Mouse (Mus musculus) heart, adult 8-10 months (tissue): ENCODE results near the gene Zfp182. TPM values are rescaled to one million over a fixed set of nuclear protein-coding genes. Genes with fewer than 3 reads are reported as not detected.

Source experiments
- DNase-seq: peaks from one replicate; pipeline ENCODE4 v3.0.0; 2022; ENCODE audit warnings: low spot score
- total RNA-seq, 4 experiments: library from RNA; stranded (reverse); gene quantifications; 2 replicates each; pipeline ENCODE4 v1.2.4; 2022

Zfp182 gene
- 1 to 10 TPM; 2.0 to 3.6 (median 3.2) TPM for total RNA-seq

DNA sequence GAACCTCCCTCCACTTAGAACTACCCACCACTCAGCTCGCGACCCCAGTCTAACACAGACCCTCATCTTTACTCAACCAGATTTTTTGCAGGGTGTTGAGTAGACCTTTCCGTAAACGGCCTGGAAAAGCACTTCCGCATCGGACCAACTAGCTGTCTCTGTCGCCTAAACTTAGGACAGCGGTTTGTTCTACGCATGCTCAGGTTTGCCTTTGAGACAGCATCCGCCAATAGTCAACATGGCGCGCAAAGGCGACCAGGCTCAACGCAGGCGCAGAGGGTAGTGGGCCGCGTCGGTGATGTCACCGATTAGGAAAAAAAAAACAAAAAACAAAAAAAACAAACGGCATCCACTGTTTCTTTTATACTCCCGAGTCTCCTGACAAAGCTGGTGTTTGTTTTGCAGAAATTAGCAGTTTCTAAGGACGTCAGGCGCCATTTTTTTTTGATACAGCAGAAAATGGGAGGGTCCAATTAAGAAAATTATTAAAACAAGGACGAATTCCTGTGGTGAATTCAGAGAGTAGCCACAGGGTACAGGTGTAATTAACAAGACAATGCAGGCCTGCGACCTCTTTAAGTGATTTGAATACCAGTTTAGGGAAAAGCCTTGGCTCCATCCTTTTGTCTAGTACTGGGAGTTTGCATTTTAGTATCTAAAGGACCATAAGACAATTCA lies at the start of gene Zfp182:
TSS of gene Zfp182 (minus strand) at position 451 of the 678 bp plus-strand sequence.
- peak; percentile 82 for DNase-seq

DNA sequence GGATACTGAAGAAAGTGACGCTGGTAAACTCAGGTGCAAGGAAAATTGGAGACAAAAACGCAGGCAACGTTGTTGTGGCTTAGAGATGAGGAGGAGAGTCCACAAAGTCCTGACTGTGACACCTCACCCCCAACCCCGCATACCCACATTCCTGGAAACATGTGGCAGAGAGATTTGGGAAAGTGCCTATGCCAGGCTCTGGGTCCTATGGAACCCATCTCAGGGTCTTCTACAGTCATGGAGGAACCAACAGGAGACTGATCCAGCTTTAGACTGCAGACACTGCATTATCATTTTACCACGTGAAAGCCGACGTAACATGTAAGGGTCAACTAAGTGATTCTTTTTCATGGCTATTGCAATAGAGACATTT lies 27.7 kb upstream of the Zfp182 start:
- no peak for DNase-seq

DNA sequence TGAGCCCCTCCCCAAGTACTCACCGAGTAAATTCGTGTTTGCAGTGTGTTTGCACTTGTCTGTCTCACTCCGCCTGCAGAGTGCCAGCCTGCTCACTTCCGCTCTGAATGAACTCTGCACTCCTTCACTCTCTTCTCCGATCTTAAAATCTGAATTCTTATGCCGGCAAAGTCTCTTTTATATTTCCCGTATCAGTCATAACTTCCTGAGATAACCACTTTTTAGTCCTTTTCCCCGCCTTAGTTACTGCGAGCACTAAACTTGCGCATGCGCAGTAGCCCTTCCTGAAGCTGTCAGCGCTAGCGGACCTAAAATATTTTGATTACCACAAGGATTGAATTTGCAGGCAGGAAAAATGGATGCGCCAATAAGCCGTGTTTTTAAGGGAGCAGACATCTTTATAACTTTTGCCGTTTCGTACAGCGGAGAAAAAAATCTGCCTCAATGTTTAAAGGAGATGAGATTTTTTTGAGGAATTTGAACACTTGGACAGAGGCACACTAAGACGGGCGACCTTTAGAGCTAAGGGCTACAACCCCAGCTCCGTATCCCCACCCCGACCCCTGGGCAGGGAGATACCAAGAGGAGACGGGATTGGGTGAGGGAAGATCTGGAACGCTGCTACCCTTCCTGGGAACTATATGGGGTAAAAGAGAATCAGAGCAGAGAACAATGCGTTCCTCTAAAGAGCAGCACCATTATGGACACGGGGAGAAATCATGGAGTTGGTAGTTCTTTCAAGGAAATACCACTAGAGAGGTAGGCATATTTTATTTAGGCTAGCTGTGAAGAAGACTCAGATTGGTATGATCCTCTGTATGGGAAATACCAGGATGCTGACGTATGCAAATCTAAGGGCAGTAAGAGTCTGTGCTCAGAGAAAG lies 27.1 kb upstream of the Zfp182 start, which contains the start of gene Zfp300:
TSS of gene Zfp300 (minus strand) at position 545 of the 884 bp plus-strand sequence.
- DNase-seq, result peak; percentile 61

DNA sequence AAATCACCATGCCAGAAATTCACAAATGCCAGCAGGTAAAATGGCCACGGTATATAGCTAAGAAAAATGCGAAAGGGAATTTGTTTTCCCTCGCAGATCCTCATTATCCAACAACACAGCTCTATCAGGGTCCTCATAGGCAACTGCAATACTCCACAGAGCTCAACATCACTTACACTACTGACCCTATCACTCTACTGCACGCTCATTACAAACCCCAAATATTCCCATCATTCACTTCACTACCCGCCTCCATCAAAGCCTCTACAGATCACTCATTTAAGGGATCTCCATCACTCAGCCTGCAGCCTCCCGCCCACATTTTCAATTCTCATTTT lies 26.5 kb upstream of the Zfp182 start:
- DNase-seq, result no peak

DNA sequence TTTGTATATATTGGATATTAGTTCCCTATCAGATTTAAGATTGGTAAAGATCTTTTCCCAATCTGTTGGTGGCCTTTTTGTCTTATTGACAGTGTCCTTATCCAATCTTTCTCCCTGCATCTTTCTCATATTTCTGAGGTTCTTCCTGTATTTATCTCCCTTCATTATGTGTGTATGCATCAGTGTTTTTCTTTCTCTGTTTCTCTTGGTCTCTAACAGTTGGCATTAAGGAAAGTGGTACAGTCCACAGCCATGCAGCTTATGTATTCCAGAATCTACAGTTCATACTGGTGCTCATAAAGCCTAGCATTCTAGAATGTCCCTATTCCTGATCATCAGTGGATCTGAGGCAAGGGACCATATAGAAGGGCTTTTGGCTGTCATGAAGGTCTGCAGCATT lies 6.0 kb upstream of the Zfp182 start, which contains the start of gene Spaca5:
TSS of gene Spaca5 (plus strand) at position 301 of the 400 bp plus-strand sequence.
- DNase-seq, result no peak

DNA sequence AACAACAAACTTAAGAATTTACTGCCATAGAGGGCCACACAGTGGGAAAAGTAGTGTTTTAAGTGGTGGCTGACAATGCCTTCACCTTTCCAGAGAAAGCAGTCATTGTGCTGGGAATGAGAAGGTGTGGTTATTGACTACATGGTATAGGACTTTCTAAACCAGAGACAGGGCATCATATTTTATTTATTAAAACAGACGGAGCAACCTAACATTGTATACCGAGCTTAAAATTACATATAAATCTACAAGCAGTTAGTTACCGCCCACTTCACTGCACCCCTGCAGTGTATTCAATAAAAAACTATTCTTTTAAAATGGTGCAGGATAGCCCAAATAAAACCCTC lies 401 bp upstream of the Zfp182 start:
- no peak for DNase-seq

DNA sequence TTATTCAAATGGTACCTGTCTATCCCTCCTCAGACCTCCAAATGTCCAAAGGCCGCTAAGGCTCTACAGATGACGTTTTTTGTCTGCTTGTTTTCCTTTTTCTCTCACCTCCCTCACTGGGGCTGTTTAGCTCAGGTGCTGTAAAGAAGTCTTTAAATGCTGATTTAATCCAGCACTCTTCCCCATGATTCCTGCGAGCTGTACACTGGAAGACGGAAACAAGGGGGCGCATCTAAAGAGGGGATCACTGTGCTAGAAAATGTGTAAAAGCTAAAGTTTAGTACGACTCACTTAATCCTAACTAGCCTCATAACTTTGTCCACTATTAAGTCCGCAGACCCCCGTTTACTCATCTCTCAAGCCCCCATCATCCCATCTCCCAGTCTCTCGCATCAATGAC lies 656 bp downstream of the Zfp182 start:
- DNase-seq, result no peak

DNA sequence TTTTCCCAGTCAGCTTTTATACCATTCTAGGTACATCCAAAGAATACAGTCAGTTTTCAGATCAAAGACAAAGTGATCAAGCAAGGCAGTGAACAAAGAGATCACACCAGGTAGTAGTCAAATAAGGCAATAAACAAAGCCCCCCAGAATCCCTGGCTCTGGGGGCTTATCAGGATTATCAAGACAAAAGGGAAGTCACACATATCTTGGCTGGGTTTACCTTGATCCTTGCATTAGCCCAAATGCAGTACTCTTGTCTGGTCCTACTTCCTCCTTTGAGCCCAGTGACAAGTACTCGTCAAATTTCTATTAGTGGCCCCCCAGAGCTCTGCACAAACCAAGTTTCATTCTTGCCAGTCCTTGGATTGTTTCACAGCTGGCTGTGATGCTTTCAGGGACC lies 81.2 kb downstream of the Zfp182 start:
- DNase-seq, result no peak

Other genes starting within 250 kb of the Zfp182 start
- 1 to 10 TPM; 2.0 to 3.5 (median 2.3) TPM for gene Timp1, start 192.2 kb downstream of the Zfp182 start, total RNA-seq
- under 1 TPM; 0.19 to 0.28 (median 0.22) TPM for gene Syn1, start 141.3 kb downstream of the Zfp182 start, total RNA-seq
- gene Cfp, start 130.8 kb downstream of the Zfp182 start, total RNA-seq, result 10 to 100 TPM in 1 of 4 experiments, 1 to 10 TPM in 3; 5.2 to 22.7 (median 6.4) TPM
- gene Elk1, start 111.7 kb downstream of the Zfp182 start, total RNA-seq, result 10 to 100 TPM in 1 of 4 experiments, 1 to 10 TPM in 3; 6.6 to 10.3 (median 8.4) TPM
- 10 to 100 TPM; 37.6 to 45.1 (median 40.3) TPM for gene Uxt, start 100.3 kb downstream of the Zfp182 start, total RNA-seq
- gene Spaca5, start 6.1 kb upstream of the Zfp182 start, total RNA-seq, result not detected
- 1 to 10 TPM in 1 of 4 experiments, under 1 TPM in 3; 0.24 to 1.1 (median 0.39) TPM for gene Zfp300, start 27.2 kb upstream of the Zfp182 start, total RNA-seq
- gene Ssxa1, start 53.5 kb upstream of the Zfp182 start, total RNA-seq, result not detected
- not detected for gene Gm21876, start 113.3 kb upstream of the Zfp182 start, total RNA-seq